Mouse (Mus musculus) heart, embryonic 12.5 days (tissue): ENCODE results near the gene Znrf4. TPM values are rescaled to one million over a fixed set of nuclear protein-coding genes. Genes with fewer than 3 reads are reported as not detected.

Experiments used
- ATAC-seq: fragments of 200-750 bp; cut with Nextera tagmentation; 2 replicates; pipeline ENCODE4 v1.8.0; 2017; ENCODE audit warnings: moderate TSS enrichment, moderate library complexity; ENCODE audit not compliant: insufficient number of reproducible peaks, low FRiP score
- H3K27ac ChIP-seq: fragments of 300-500 bp; sonication (generic); 2 replicates; pipeline ENCODE4 v1.5.1; 2016; ENCODE audit warnings: mild to moderate bottlenecking, moderate library complexity; ENCODE audit not compliant: poor library complexity, severe bottlenecking
- H3K27me3 ChIP-seq: fragments of 300-500 bp; sonication (generic); replicated peaks from 2 replicates; pipeline ENCODE4 v1.6.1; 2016; ENCODE audit warnings: mild to moderate bottlenecking, moderate library complexity
- H3K36me3 ChIP-seq: fragments of 300-500 bp; sonication (generic); 2 replicates; pipeline ENCODE4 v1.6.1; 2016; ENCODE audit warnings: mild to moderate bottlenecking, moderate library complexity
- H3K4me1 ChIP-seq: fragments of 300-500 bp; sonication (generic); replicated peaks from 2 replicates; pipeline ENCODE4 v1.6.1; 2016; ENCODE audit warnings: mild to moderate bottlenecking
- H3K4me2 ChIP-seq: fragments of 300-500 bp; sonication (generic); 2 replicates; pipeline ENCODE4 v1.6.1; 2016; ENCODE audit warnings: mild to moderate bottlenecking, moderate library complexity
- H3K4me3 ChIP-seq: fragments of 300-500 bp; sonication (generic); 2 replicates; pipeline ENCODE4 v1.5.1; 2016; ENCODE audit warnings: mild to moderate bottlenecking
- H3K9ac ChIP-seq: fragments of 300-500 bp; sonication (generic); 2 replicates; pipeline ENCODE4 v1.6.1; 2016; ENCODE audit warnings: mild to moderate bottlenecking, moderate library complexity
- H3K9me3 ChIP-seq: fragments of 300-500 bp; sonication (generic); replicated peaks from 2 replicates; pipeline ENCODE4 v1.6.1; 2016; ENCODE audit warnings: mild to moderate bottlenecking, moderate library complexity
- WGBS: fragments of 180-500 bp; shearing (Covaris S2); methylation state at CpG from one replicate; pipeline ENCODE4 v1.1.7; 2016; 5-methylcytosine and 5-hydroxymethylcytosine counted together
- polyA plus RNA-seq: library from polyadenylated mRNA; unstranded; fragments of >200 nt; fragmentation: Nextera tagmentation; extraction: Ambion mirVana; gene quantifications from 2 replicates; pipeline ENCODE4 v1.2.1, GENCODE M21; 2016

The Znrf4 gene
- polyA plus RNA-seq, 1 experiment from 2014 or later = not detected

DNA sequence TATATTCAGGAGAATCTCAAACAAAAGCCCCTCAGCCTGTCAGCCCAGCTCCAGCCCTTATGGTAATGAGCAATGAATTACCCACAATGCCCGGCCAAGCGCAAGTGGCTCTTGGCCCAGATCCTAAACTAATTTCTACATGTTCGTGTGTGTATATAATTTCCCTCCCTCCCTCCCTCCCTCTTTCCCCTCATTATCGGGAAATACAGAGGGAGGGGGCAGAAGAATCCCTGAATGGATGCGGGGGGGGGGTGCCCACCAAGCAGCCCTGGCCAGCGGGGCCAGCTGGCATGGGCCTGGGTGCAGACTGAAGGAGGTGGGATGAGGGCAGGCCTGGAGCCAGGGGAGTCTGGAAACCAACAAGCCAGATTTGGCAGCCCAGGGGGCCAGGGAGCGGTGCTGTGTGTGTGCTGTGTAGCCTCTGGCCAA lies 44.8 kb downstream of the Znrf4 start:
- no peak for ATAC-seq

DNA sequence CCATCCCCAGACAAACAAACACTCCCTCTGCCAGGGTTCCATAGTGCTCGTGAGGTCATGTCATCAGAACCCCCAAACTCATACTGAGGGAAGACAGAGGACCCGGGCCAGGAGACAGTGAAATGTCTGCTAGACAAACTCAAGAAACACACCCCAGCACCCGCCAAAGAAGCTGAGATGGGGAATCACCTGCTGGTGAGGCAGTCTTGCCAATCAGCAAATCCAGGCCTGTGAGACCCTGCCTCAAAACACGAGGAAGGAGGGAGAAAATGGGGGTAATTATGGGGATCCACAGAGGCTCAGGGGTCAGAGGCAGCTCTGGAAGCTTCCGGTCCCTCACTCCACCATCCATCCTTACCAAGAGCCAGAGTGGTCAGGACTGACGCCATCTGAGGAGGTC lies 45.5 kb downstream of the Znrf4 start:
- Histone ChIP-seq H3K27ac (no peak overlapping the region), H3K27me3 (peaks cover 3% of the 10 kb centered on the region; the same call in 1 of the 2 replicates), H3K36me3 (peaks cover 4% of the 10 kb centered on the region; the same call in 1 of the 2 replicates), H3K4me1 (peaks cover 52% of the 10 kb centered on the region), H3K9me3 (0 out of 2 replicates have a peak, but pooled peaks cover 3% of the 10 kb centered on the region), H3K4me3 (no peak overlapping the region), H3K4me2 (no peak overlapping the region), H3K9ac (peak overlapping the region; percentile 10; the same call in 1 of the 2 replicates)
- ATAC-seq = no peak
- 78% methylated on average over 6 of the region's 6 CpGs for WGBS

More for the DNA sequence above, 44.8 kb downstream of the Znrf4 start:
- H3K4me3 ChIP-seq = no peak overlapping the region
- peaks cover 7% of the 10 kb centered on the region for H3K27me3 ChIP-seq
- 0 out of 2 replicates have a peak overlapping the region, but pooled peaks have one; percentile 0 for H3K4me2 ChIP-seq
- H3K4me1 ChIP-seq = peaks cover 57% of the 10 kb centered on the region
- H3K9ac ChIP-seq = peak overlapping the region; percentile 47
- no peak overlapping the region for H3K27ac ChIP-seq
- H3K36me3 ChIP-seq = peaks cover 4% of the 10 kb centered on the region; the same call in 1 of the 2 replicates
- 0 out of 2 replicates have a peak, but pooled peaks cover 3% of the 10 kb centered on the region for H3K9me3 ChIP-seq
- 77% methylated on average over 7 of the region's 7 CpGs for WGBS

DNA sequence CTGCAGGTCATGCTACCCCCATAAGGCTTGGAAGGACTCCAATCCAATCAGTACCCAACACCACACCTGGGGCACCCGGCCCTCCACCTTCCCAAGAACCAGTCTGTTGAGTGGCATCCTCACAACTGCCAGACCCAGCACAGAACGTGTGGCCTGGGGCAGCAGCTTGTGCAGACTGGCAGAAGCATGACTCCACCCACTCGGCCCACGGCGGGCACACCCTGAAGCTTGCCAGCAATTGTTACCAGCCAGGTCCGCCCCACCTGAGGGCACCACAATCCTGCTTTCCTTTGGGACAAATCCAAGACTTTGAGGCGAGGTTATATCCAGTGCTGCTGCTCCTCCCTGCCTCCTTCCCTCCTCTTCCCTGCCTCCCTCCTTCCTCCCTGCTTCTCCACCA lies 47.4 kb downstream of the Znrf4 start:
- no peak overlapping the region for H3K4me2 ChIP-seq
- no peaks in the 10 kb centered on the region for H3K27me3 ChIP-seq
- H3K27ac ChIP-seq = no peak overlapping the region
- ATAC-seq = no peak
- WGBS = 86% methylated on average over 7 of the region's 7 CpGs
- peaks cover 54% of the 10 kb centered on the region for H3K4me1 ChIP-seq
- H3K9me3 ChIP-seq = 0 out of 2 replicates have a peak, but pooled peaks cover 3% of the 10 kb centered on the region
- no peak overlapping the region for H3K4me3 ChIP-seq
- peaks cover 4% of the 10 kb centered on the region; the same call in 1 of the 2 replicates for H3K36me3 ChIP-seq
- no peak overlapping the region for H3K9ac ChIP-seq

DNA sequence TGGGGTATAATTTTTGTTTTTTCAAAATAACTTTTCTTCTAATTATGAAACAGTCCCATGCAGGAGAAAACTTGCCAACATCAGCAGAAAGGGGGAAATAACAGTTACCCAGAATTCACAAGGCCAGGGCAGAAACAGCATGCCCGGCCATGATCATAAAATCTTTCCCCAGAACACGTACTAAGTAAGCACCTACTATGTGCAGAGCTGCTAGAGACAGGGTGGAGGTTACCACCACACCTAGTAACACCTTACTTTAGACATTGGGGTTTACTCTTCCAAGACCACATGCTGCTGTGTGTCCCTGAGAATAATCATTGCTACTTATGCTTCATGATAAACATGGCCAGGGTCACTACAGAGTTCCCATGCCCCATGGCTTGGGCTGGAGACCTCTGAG lies 47.9 kb downstream of the Znrf4 start:
- Histone ChIP-seq H3K27me3 (no peaks in the 10 kb centered on the region), H3K4me2 (no peak overlapping the region), H3K4me3 (no peak overlapping the region), H3K9me3 (0 out of 2 replicates have a peak, but pooled peaks cover 3% of the 10 kb centered on the region), H3K9ac (no peak overlapping the region), H3K27ac (no peak overlapping the region), H3K4me1 (peaks cover 54% of the 10 kb centered on the region), H3K36me3 (peaks cover 4% of the 10 kb centered on the region; the same call in 1 of the 2 replicates)
- ATAC-seq = no peak
- WGBS = 88% methylated on average over 2 of the region's 2 CpGs

DNA sequence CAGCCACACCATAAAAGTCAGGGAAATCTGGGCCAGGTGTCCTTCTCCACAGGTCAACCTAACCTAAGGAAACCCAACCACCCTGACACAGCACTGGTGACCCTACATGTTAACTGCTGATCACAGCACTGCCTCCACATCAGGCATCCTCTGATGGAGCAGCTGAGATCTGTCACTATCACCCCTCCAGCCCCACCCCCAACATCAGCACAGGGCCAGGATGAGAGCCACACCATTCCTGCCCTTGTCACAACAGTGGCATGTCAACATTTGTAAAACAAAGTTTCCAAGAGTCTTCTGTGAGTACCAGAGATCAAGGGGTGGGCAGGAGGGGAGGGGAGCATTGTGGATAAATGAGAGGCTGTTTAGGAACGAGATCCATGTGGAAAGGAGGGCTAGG lies 48.7 kb downstream of the Znrf4 start:
- H3K36me3 ChIP-seq = peaks cover 1% of the 10 kb centered on the region; the same call in 1 of the 2 replicates
- H3K4me2 ChIP-seq = no peak overlapping the region
- H3K27me3 ChIP-seq = no peaks in the 10 kb centered on the region
- 39% methylated on average over 1 of the region's 1 CpGs for WGBS
- peak overlapping the region; percentile 77; the same call in 1 of the 2 replicates for H3K27ac ChIP-seq
- H3K4me3 ChIP-seq = no peak overlapping the region; the same call in 1 of the 2 replicates
- H3K4me1 ChIP-seq = peaks cover 53% of the 10 kb centered on the region
- peak overlapping the region; percentile 62; the same call in 1 of the 2 replicates for H3K9ac ChIP-seq
- ATAC-seq = no peak
- 0 out of 2 replicates have a peak, but pooled peaks cover 3% of the 10 kb centered on the region for H3K9me3 ChIP-seq

DNA sequence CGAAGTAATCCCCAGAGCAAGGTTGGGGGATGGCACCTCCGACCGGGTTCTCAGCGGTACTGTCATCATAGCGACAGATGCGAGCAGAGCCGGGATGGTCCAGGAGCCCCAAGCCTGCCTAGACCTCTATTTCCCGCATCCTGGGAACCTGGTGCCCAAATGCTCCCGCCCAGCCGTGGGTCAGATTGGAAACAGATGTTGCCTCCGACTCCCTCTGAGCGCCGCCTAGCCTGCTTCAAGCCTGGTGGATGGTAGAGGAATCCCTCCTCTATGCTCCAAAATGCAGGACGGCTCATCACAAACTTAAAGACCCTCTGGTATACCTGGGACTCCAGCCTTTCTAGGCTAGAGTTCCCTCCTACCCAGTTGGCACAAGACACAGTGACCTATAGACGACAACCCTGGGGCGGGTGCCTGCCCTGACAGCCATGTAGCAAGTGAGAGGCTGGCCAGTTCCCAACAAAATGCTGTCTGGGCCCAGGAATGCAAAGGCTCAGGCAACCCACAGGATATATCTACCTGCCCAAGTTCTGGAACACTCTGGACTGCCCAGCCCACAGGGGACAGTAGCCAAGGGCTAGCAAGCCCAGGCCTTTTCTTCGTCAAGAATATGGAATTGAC lies 49.3 kb downstream of the Znrf4 start:
- Histone ChIP-seq H3K9me3 (no peaks in the 10 kb centered on the region), H3K9ac (peak overlapping the region; percentile 62), H3K27me3 (no peaks in the 10 kb centered on the region), H3K27ac (peak overlapping the region; percentile 77), H3K4me3 (peak overlapping the region; percentile 71), H3K36me3 (peaks cover 3% of the 10 kb centered on the region), H3K4me2 (peak overlapping the region; percentile 93), H3K4me1 (peaks cover 48% of the 10 kb centered on the region)
- WGBS = 4% methylated on average over 17 of the region's 17 CpGs
- ATAC-seq = no peak

DNA sequence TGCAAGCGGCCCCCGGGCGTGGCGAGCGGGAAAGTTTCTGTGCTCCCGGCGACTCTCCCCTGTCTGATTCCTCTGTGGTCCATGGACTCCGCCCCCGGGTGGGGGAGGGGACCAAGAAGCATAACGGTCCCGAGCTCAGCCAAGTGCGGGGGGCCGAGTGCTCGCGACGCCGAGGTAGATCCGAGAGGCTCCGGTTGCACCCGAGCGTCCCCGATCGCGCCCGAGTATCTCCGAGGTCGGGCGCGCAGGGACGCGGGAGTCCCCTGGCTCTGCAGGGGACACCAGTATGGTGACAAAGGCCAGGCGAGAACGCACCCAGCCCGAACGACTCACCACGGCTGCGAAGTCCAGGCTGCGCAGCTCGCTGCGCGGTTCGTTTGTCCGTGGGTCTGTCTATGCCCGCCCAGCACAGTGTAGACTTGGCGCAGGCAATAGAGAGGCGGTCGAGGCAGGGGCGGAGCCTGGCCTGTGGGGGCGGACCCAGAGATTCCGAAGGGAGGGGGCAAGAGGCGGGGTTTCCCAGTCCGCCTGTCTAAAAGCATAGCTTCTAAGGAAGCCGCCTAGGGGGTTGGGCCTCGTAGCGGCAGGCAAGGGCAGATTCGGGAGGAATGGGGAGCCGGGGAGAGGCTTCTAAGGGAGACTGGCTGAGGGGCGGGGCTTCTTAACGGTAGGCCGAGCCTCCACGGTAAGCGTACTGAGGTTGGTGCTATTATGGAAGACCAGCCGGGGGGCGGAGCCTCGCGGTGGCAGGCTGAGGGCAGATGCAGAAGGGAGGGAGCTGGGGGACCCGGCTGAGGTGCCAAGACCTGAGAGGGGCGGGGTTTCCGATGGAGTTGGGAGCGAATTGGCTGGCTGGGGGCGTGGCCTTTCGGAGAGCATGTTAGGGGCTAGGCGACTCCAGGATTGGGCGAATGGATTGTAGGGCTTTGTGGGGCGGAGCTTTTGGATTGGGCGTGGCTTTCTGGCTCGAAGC lies 50.2 kb downstream of the Znrf4 start:
- H3K4me3 ChIP-seq = peak overlapping the region; percentile 71
- peaks cover 9% of the 10 kb centered on the region for H3K36me3 ChIP-seq
- H3K4me2 ChIP-seq = peak overlapping the region; percentile 93
- peak overlapping the region; percentile 92 for H3K27ac ChIP-seq
- ATAC-seq = peak; percentile 91
- H3K9me3 ChIP-seq = no peaks in the 10 kb centered on the region
- H3K9ac ChIP-seq = peak overlapping the region; percentile 86
- peaks cover 42% of the 10 kb centered on the region for H3K4me1 ChIP-seq
- no peaks in the 10 kb centered on the region for H3K27me3 ChIP-seq
- WGBS = 0% methylated on average over 76 of the region's 77 CpGs

Other genes with a start within 250 kb of the Znrf4 start
- 8.6 and 9.5 TPM in 2 replicates for gene Ticam1, start 235.6 kb downstream of the Znrf4 start, polyA plus RNA-seq
- gene Plin3, start 219.6 kb downstream of the Znrf4 start, polyA plus RNA-seq = 59.1 and 60.0 TPM in 2 replicates
- gene Arrdc5, start 212.1 kb downstream of the Znrf4 start, polyA plus RNA-seq = not detected in 2 replicates
- gene Uhrf1, start 209.1 kb downstream of the Znrf4 start, polyA plus RNA-seq = 88.4 and 91.2 TPM in 2 replicates
- 34.3 and 37.1 TPM in 2 replicates for gene Kdm4b, start 186.4 kb downstream of the Znrf4 start, polyA plus RNA-seq
- 86.8 and 90.2 TPM in 2 replicates for gene Ptprs, start 35.9 kb downstream of the Znrf4 start, polyA plus RNA-seq
- gene Gm20219, start 42.0 kb upstream of the Znrf4 start, polyA plus RNA-seq = 0.35 and 0.40 TPM in 2 replicates
- 61.1 and 61.2 TPM in 2 replicates for gene Safb2, start 72.2 kb upstream of the Znrf4 start, polyA plus RNA-seq
- 93.1 and 101 TPM in 2 replicates for gene Safb, start 72.4 kb upstream of the Znrf4 start, polyA plus RNA-seq
- gene 2410015M20Rik, start 97.3 kb upstream of the Znrf4 start, polyA plus RNA-seq = 253 and 282 TPM in 2 replicates
- gene Rpl36, start 101.0 kb upstream of the Znrf4 start, polyA plus RNA-seq = 1,231 and 1,273 TPM in 2 replicates
- gene Lonp1, start 114.5 kb upstream of the Znrf4 start, polyA plus RNA-seq = 66.2 and 67.3 TPM in 2 replicates
- gene Catsperd, start 115.7 kb upstream of the Znrf4 start, polyA plus RNA-seq = 0.28 and 0.42 TPM in 2 replicates
- gene Ranbp3, start 160.9 kb upstream of the Znrf4 start, polyA plus RNA-seq = 63.2 and 64.5 TPM in 2 replicates
- gene Ndufa11, start 205.3 kb upstream of the Znrf4 start, polyA plus RNA-seq = 638 and 663 TPM in 2 replicates
- 12.1 and 12.9 TPM in 2 replicates for gene Vmac, start 205.6 kb upstream of the Znrf4 start, polyA plus RNA-seq
- gene Nrtn, start 245.1 kb upstream of the Znrf4 start, polyA plus RNA-seq = 7.5 and 9.0 TPM in 2 replicates